Mouse (Mus musculus): ENCODE data around the gene Sox5.

Sox5 gene

GRCm38 (mm10) chr6:144480648-144481528, 300.9 kb downstream of the Sox5 start:
- no peak for DNase-seq (ENCODE audit: low spot score)

- DNase-seq (ENCODE audit: low spot score) = no peak
Observed at GRCm38 (mm10) chr6:144479861-144480260, 301.9 kb downstream of the Sox5 start.

- DNase-seq (ENCODE audit: low spot score) = no peak
Observed at GRCm38 (mm10) chr6:144477287-144478064, 304.3 kb downstream of the Sox5 start.

GRCm38 (mm10) chr6:144473437-144473836, 308.3 kb downstream of the Sox5 start:
- DNase-seq (ENCODE audit: low spot score) = no peak

GRCm38 (mm10) chr6:144472089-144472900, 309.5 kb downstream of the Sox5 start:
- no peak for DNase-seq (ENCODE audit: low spot score)

- DNase-seq (ENCODE audit: low spot score) = no peak
Observed at GRCm38 (mm10) chr6:144466711-144467110, 315.1 kb downstream of the Sox5 start.

- no peak for DNase-seq (ENCODE audit: low spot score)
Observed at GRCm38 (mm10) chr6:144463691-144464090, 318.1 kb downstream of the Sox5 start.

- DNase-seq (ENCODE audit: low spot score) = no peak
Observed at GRCm38 (mm10) chr6:144463274-144463673, 318.5 kb downstream of the Sox5 start.

- no peak for DNase-seq (ENCODE audit: low spot score)
Observed at GRCm38 (mm10) chr6:144459486-144459885, 322.3 kb downstream of the Sox5 start.

GRCm38 (mm10) chr6:144457500-144457899, 324.3 kb downstream of the Sox5 start:
- no peak for DNase-seq (ENCODE audit: low spot score)

GRCm38 (mm10) chr6:144454291-144455276, 327.2 kb downstream of the Sox5 start:
- no peak for DNase-seq (ENCODE audit: low spot score)

GRCm38 (mm10) chr6:144453605-144454004, 328.2 kb downstream of the Sox5 start:
- no peak for DNase-seq (ENCODE audit: low spot score)

GRCm38 (mm10) chr6:144453147-144453546, 328.6 kb downstream of the Sox5 start:
- no peak for DNase-seq (ENCODE audit: low spot score)

GRCm38 (mm10) chr6:144452200-144452977, 329.4 kb downstream of the Sox5 start:
- DNase-seq (ENCODE audit: low spot score) = no peak

GRCm38 (mm10) chr6:144451631-144452030, 330.1 kb downstream of the Sox5 start:
- no peak for DNase-seq (ENCODE audit: low spot score)

- no peak for DNase-seq (ENCODE audit: low spot score)
Observed at GRCm38 (mm10) chr6:144445761-144446373, 335.9 kb downstream of the Sox5 start.

GRCm38 (mm10) chr6:144444367-144444766, 337.4 kb downstream of the Sox5 start:
- DNase-seq (ENCODE audit: low spot score) = no peak

- DNase-seq (ENCODE audit: low spot score) = no peak
Observed at GRCm38 (mm10) chr6:144443681-144444080, 338.1 kb downstream of the Sox5 start.

GRCm38 (mm10) chr6:144429276-144429675, 352.5 kb downstream of the Sox5 start:
- no peak for DNase-seq (ENCODE audit: low spot score)

GRCm38 (mm10) chr6:144408030-144408429, 373.7 kb downstream of the Sox5 start:
- no peak for DNase-seq (ENCODE audit: low spot score)

Data from adipocyte (in vitro differentiated cells).